Mouse (Mus musculus): ENCODE results near the gene Cdk1. TPM values are rescaled to one million over a fixed set of nuclear protein-coding genes. Genes with fewer than 3 reads are reported as not detected.
"Not testable (repeated sequence)": the region's sequence is repeated elsewhere in the genome, so short reads cannot be mapped to it uniquely, and the experiment has no call there.

The Cdk1 gene
- total RNA-seq (2021): 1 to 10 TPM; 2.4 to 2.7 TPM

- DNase-seq: peak; percentile 96 to 98
- intact Hi-C loops (cut with DNase I): no loop called here
Measured at GRCm38 (mm10) chr10:69352212-69353085, at the start of gene Cdk1. TSS of gene Cdk1 (minus strand) at chr10:69352938.

- DNase-seq: no peak
- intact Hi-C loops (cut with DNase I): no loop called here
Measured at GRCm38 (mm10) chr10:69399814-69400385, 47.2 kb upstream of the Cdk1 start.

- peak; percentile 13 to 20 for DNase-seq
- intact Hi-C loops (cut with DNase I): no loop called here
Measured at GRCm38 (mm10) chr10:69398763-69399590, 46.2 kb upstream of the Cdk1 start, which contains the start of gene Ank3. TSS of gene Ank3 (plus strand) at chr10:69398773.

- peak in 1 of 2 experiments; percentile 8 for DNase-seq
- intact Hi-C loops (cut with DNase I): no loop called here
Measured at GRCm38 (mm10) chr10:69398197-69398762, 45.5 kb upstream of the Cdk1 start.

DNA sequence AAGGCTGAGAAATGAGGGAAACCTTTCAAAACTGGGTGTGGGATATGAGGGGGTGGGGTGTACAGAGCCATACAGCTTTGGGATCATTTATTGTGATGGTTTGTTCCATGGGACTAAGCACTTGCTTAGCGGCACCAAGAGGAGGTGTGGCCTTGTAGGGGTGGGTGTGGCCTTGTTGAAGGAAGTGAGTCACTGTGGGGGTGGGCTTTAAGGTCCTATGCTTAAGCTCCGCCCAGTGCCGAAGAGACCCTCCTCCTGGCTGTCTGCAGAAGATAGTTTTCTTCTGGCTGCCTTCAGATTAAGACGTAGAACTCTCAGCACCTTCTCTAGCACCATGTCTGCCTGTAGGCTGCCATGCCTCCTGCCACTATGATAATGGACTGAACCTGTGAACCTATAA, 36.8 kb upstream of the Cdk1 start:
- intact Hi-C loops (cut with DNase I): no loop called here
- no peak for DNase-seq

- no peak for DNase-seq
- intact Hi-C loops (cut with DNase I): no loop called here
Measured at GRCm38 (mm10) chr10:69386767-69387166, 34.0 kb upstream of the Cdk1 start.

DNA sequence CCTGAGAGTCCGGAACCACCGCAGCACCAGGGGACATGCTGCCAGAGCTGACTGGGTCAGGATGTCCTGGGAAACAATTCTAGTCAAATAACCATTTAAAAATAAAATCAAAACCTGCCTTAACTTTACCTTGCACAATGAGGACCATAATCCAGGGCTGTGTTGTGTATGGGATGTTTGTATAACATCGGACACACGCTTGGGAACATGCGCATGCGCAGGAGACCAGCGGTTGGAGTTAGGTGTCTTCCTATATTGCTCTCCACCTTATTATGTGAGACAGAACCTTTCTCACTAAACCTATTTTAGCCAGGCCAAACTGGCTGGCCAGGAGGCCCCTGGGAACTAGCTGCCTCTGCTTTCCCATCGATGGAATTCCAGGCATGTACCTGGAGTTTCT, 32.4 kb upstream of the Cdk1 start:
- no peak for DNase-seq
- intact Hi-C loops (cut with DNase I): no loop called here

- no peak for DNase-seq
- intact Hi-C loops (cut with DNase I): no loop called here
Measured at GRCm38 (mm10) chr10:69384640-69385039, 31.9 kb upstream of the Cdk1 start.

- DNase-seq: no peak
- intact Hi-C loops (cut with DNase I): no loop called here
Measured at GRCm38 (mm10) chr10:69383186-69383585, 30.4 kb upstream of the Cdk1 start.

DNA sequence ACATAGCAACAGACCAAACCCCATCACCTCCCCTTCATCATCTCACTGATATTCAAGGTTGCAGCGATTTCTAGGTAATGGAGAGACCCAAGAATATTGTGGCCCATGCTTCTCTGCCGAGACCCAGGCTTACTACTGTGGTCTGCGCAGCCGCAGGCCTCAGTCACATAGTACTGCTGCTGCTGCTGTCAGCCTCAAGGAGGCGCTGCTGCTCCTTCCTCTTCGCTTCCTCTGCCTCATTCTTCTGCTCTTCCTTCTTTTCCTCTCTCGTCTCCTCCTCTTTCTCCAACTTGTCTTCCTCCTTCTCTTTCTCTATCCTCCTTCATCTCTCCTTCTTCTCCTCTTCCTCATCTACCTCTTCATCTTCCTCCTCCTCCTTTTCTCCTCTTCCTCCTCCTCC, 22.4 kb upstream of the Cdk1 start:
- DNase-seq: no peak
- intact Hi-C loops (cut with DNase I): no loop called here

GRCm38 (mm10) chr10:69373796-69374550, 21.2 kb upstream of the Cdk1 start:
- no peak for DNase-seq
- intact Hi-C loops (cut with DNase I): no loop called here

DNA sequence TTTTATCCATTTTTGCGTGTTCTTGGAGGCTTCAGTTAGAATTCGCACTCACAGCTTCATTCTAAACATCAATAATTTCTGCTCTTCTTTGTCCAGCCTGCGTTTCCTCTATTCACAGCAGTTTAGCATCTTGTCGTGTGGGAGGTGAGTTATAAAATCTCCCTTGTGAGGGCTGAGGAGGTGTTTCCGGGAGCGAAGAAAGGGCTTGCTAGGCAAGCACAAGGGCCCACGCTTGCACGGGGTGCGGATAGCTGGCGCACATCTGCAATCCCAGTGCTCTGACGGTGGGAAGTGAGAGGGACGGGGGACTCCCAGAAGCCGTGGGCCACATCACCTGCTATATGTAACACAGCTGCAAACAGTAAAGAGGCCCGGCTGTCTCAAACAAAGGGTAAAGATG, 19.3 kb upstream of the Cdk1 start:
- intact Hi-C loops (cut with DNase I): no loop called here
- DNase-seq: no peak

DNA sequence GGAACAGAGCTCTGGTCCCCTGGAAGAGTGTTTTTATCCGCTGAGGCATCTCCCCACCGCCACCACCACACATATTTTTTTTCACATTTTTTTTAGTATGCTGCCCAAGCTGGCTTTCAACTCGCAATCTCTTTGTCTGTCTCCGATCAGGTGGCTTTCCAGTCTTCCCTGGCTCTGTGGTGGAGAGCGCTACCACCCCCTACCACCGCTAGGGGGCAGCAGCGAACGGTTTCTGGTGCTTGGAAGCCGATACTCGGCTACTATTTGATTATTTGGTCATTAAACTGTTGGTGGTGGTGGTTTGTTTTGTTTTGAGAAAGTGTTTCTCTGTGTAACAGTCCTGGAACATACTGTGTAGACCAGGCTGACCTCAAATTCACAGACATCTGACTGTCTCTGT, 18.7 kb upstream of the Cdk1 start:
- intact Hi-C loops (cut with DNase I): no loop called here
- peak in 1 of 2 experiments; percentile 40 for DNase-seq

GRCm38 (mm10) chr10:69369321-69369720, 16.6 kb upstream of the Cdk1 start:
- intact Hi-C loops (cut with DNase I): loop anchor here (5.0 kb wide), 1 partner anchor 283 kb away; no protein-coding TSS in a partner anchor
- DNase-seq: no peak

DNA sequence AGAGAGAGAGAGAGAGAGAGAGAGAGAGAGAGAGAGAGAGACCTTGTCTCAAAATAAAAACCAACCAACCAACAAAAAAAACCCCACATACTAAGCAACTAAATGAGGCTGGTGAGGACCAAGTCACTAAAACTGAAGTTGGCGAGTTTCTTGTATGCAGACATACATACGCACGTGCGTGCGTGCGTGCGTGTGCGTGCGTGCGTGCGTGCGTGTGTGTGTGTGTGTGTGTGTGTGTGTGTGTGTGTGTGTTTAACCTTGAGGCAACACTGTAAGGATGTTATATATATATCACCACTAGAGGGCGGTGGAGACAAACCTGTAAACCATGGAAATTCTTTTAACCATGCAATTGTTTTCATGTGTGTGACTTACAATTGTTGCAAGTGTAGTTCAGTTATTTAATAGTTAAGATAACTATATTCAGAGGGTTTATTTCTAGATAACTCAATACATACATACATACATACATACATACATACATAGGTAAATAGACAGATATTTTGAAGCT, 14.2 kb upstream of the Cdk1 start:
- intact Hi-C loops (cut with DNase I): loop anchor here (5.0 kb wide), 1 partner anchor 285 kb away; no protein-coding TSS in a partner anchor
- DNase-seq: no peak

- no peak for DNase-seq
Measured at GRCm38 (mm10) chr10:69366208-69366607, 13.5 kb upstream of the Cdk1 start.

GRCm38 (mm10) chr10:69359666-69360065, 6.9 kb upstream of the Cdk1 start:
- intact Hi-C loops (cut with DNase I): no loop called here
- DNase-seq: no peak

More at GRCm38 (mm10) chr10:69366208-69366607, 13.5 kb upstream of the Cdk1 start:
- intact Hi-C loops (cut with DNase I): loop anchor here (5.0 kb wide), 1 partner anchor 286 kb away; no protein-coding TSS in a partner anchor

DNA sequence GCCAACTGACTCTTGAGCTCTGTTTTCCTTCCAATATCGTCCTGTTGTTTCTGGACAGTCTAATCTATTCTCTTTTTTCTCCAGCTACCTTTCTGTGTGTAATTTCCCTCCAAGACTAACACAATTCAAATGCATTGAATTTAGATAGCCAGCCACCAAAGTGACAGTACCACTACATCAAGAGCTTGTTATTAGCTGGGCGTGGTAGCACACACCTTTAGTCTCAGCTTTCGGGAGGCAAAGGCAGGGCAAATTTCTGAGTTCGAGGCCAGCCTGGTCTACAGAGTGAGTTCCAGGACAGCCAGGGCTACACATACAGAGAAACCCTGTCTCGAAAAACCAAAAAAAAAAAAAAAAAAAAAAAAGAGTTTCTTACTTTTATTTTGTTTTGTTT, 345 bp upstream of the Cdk1 start:
- intact Hi-C loops (cut with DNase I); DNase-seq: not testable (repeated sequence)

GRCm38 (mm10) chr10:69351842-69352211, 911 bp downstream of the Cdk1 start:
- no peak for DNase-seq
- intact Hi-C loops (cut with DNase I): no loop called here
